Mouse (Mus musculus): Measurements from ENCODE around the gene Fcgrt.
"Not testable (repeated sequence)": the region's sequence is repeated elsewhere in the genome, so short reads cannot be mapped to it uniquely, and the experiment has no call there.

Gene Fcgrt

DNA sequence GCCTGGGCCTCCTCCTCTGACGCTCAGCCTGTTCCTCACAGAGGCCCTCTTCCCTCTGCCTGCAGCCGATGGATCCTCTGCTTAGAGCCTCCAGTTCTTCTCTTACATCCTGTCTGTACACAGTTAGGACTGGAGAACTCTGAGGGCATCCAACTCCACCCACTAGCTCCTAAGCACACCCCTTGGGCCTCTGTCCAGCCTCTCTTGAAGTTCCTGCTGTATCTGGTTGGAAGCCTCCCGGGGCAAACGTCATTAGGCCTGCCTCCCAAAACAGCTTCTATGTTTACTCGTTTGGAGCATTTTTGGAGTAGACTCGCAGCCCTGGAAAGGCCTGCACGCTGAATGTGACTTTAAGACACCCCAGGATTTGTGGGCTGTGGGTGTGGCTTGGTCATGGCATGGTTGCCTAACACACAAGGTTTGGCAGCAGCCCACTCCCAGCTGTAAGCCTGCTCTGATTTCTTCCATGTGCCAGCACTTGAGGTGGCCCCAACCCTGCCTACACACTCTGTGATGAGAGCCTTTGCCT, at the start of gene Fcgrt:
Gene Fcgrt (minus strand): TSS at position 200 of the 529 bp plus-strand sequence.
- no peak for DNase-seq

GRCm38 (mm10) chr7:45153052-45153451, 49.4 kb upstream of the Fcgrt start:
- DNase-seq: not testable (repeated sequence)

- no peak for DNase-seq
These were observed 47.7 kb upstream of the Fcgrt start for GRCm38 (mm10) chr7:45151303-45151702.

GRCm38 (mm10) chr7:45150321-45150720, 46.7 kb upstream of the Fcgrt start:
- DNase-seq: no peak

- no peak for DNase-seq
These were observed 45.9 kb upstream of the Fcgrt start for GRCm38 (mm10) chr7:45149545-45149944.

DNA sequence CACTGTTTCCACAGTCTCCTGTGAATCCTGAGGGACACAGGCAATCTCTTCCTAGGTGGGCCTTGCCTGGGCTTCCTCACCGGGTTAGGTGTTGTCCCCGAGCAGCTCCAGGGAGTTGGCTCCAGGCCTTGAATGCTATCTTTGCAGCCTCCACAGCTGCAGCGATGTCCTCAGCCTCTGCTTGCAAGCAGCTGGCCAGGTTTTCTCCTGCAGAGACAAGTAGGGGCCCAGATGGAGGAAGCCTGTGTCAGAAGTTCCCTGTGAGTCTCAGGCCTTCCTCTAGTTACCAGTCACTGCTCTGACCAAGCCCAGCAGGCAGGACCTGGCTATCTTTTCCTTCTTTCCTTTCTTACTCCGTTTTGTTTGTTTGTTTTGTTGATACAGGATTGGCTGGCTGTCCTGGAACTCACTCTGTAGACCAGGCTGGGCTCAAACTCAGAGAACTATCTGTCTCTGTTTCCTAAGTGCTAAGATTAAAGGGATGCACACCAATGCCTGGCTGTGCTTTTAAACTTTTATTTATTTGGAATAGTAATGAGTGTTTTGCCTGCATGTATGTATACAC, 45.0 kb upstream of the Fcgrt start:
- DNase-seq: no peak

DNA sequence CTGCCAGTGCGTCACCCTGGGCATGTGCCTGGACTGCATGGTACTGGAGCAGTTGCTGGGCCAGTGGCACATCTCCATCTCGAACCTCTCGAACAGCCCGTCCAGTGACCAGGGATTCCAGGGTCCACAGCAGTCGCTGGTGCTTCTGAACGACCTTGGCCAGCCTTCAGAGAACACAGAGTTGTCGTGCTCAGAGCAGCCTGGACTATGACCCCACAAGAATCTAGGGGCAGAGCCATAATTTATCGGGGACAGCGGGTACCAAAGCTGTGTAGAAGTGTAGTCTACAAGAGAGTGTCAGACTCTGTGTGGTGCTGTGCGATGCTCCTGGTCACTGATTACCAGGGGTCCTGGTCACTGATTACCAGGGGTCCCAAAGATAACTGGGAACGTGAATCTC, 44.2 kb upstream of the Fcgrt start:
- DNase-seq: no peak

GRCm38 (mm10) chr7:45147267-45147666, 43.6 kb upstream of the Fcgrt start:
- no peak for DNase-seq

DNA sequence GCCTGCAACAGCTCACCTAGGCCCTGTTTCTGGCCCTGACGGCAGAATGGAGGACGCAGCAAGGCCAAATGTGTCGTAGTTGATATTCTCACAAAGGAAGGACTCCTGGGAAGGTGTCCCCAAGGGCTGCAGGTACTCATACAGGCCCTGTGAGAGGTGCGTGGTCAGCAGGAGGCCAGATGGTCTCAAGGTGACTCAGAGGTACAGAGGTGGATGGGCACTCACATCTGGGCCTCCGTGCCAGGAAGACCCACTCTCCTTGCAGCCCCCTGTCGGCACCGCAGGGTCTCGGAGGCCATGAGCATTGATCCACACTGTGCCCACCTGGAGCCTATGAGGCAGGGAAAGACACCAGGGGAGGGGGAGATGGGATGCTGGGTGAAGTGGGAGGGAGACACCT, 41.8 kb upstream of the Fcgrt start:
- DNase-seq: no peak

DNA sequence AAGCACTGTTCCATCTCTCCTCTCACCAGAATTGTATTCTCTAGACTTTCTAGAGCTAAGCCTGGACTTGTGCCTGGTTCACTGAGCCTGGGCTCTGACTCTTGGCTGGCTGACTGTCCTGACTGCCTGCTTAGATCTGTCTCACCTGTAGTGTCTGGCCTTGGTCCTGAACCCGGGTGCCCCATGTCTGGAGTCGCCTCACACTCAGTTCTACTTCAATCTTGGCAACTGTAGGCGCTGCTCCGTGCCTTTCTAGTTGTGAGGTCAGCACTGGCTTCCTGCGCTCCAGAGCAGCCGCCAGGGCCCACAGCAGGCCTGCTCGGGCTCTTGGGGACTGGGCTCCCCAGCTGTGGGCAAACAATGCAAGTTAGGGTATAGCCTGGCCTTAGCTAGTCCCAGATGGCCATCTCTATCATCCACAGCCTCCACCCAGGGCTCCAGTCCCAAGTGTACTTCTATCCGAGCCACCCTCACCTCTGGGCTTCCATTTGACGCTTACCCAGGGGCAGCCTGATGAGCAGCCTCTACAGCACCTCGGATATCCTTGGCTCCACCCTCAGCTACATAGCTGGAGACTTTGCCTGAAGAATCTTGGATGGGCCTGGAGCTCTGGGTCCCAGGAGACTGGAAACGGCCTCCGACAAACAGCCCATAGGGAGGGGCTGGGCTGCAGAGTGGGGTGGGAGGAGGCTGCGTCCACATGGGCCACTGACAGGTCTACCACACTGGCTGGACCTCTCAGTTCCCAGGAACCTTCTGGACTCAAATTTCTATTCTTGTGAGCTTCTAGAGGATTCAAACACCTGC, 40.9 kb upstream of the Fcgrt start:
- DNase-seq: no peak

DNA sequence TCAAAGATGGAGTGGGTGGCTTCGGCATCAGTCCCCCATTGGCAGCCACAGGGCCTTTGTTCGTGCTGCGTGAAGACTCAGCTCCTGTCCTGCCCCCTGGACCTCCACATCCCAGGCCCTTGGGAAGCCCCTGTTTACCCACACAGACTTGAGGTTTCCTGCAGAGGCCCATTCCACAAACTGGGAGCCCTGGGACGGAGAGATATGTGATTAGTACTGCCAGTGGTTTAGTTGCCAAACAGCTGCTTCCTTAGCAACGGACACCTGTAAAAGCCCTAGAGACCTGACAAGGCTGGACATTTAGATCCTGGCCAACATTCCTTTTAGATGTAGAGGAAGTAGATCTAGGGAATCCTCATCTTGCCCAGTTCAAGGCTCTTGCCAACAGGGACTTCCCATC, 38.3 kb upstream of the Fcgrt start:
- DNase-seq: no peak

GRCm38 (mm10) chr7:45141319-45141718, 37.7 kb upstream of the Fcgrt start:
- no peak for DNase-seq

DNA sequence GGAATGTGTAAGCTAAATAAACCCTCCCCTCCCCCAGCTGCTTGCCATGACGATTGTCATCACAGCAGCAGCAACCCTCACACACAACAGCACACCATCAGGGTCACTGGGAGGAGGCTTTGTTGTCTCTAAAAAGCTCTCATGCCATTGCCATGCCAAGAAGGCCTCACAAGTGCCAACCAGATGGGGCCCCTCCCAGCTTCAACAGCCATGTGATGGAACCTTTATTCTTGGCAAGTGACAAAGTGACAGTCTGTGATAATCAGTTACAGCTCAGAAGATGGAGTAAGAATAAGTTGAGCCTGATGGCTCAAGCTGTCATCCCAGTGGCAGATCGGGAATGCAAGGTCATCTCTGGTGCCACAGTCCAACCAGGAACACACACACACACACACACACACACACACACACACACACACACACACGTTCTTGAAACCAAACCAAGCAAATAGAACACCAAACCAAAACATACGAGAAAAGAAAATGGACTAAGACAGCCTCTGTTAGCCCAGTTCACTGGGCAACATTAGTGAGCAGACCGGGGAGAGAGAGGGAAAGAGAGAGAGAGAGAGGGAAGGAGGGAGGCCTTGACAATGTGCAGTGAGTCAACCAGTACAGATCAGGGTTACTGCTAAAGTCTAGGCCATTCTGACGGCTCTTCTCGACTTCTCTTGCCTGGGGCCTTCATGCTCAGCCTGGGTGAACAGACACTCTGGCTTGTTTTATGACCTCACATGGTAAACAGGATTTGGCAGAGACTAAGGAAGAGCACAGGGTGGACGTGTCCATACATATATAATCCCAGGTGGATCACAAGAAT, 36.5 kb upstream of the Fcgrt start:
- no peak for DNase-seq

- DNase-seq: no peak
These were observed 34.8 kb upstream of the Fcgrt start for GRCm38 (mm10) chr7:45138403-45138802.

DNA sequence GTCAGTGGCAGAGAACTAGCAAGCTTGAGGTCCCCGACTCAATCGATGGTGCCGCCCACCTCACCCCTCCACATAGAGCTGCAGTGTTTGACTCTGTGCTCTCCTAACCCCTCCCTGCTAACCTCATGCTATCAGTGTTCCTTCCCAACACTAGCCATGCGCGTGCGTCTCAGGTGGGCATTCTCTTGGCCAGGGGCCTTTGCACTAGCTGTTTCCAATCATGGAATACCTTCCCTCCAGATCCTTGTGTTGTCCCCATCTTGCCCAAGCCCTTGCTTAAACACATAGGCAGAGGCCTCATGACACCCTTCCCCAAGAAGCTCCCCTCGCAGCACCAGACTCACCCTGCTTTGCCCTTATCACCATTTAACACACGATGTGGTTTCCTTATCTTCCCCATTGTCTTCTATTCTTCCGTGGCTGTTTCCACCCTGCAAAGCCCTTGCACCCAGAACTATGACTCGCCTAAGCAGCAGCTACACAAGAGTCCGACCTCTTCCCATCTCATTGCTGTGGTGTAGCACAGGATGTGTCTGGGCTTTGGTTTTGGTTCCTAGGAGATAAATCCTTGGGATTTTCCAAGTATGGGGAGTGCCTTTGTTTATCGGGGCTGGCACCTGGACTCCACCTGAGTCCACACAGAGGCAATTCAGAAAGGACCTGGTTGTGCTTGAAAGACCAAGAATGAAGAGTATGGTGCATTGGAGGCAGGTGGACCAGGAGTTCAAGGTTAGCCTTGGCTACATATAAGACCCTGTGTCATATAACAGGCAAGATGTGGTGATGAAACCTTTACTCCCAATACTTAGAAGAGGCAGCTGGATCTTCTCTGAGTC, 33.7 kb upstream of the Fcgrt start:
- no peak for DNase-seq

GRCm38 (mm10) chr7:45135993-45136567, 32.4 kb upstream of the Fcgrt start, which contains the start of the genes Gm45713 and Flt3l:
Gene Gm45713 (minus strand): TSS chr7:45136231.
Gene Flt3l (minus strand): TSS chr7:45136432.
- peak; percentile 90 for DNase-seq

- no peak for DNase-seq
These were observed 31.7 kb upstream of the Fcgrt start for GRCm38 (mm10) chr7:45135370-45135769.

- no peak for DNase-seq
These were observed 30.9 kb upstream of the Fcgrt start for GRCm38 (mm10) chr7:45134544-45135026.

DNA sequence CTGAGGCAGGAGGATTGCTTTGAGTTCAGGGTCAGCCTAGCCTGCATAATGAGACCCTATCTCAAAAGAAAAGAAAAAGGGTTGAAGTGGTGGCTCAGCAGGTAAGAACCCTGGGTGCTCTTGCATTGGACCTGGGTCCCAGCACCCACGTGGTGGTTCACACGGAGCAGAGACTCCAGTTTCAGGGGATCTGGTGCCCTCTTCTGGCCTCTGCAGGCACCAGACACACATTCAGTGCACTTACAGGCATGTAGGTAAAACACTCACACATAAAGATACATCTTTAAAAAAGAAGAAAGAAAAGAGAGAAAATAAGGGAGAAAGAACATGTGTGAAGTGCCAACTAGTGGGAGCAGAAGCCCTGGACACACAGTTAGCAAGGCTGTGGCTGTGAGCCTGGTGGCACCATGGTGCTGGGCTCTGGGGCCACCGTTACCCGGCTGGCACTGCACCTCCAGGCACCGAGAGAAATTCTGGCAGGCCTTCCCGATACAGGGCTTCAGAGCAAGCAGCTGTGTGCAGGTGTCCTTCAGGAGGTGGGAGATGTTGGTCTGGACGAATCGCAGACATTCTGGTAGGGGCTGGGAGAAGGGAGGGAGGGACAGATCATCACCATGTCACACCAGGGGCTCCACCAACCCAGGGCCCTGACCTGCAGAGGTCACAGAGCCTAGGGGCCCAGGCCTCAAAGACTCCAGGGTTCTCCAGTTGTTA, 30.0 kb upstream of the Fcgrt start:
- DNase-seq: no peak

- DNase-seq: no peak
These were observed 28.2 kb upstream of the Fcgrt start for GRCm38 (mm10) chr7:45131850-45132249.
